Mouse (Mus musculus) myocyte (in vitro differentiated cells): Measurements from ENCODE around the gene Mdp1.

Experiments
- CEBPB ChIP-seq: IDR thresholded peaks from 2 replicates; pipeline ENCODE4 v1.6.1; 2011; ENCODE audit warnings: mild to moderate bottlenecking, moderate library complexity; ENCODE audit not compliant: poor library complexity, insufficient read depth, severe bottlenecking
- E2F4 ChIP-seq: IDR thresholded peaks from one replicate; pipeline ENCODE4 v1.6.1; 2011; ENCODE audit warnings: mild to moderate bottlenecking, control low read depth, moderate library complexity; ENCODE audit not compliant: insufficient read depth
- MAX ChIP-seq: IDR thresholded peaks from one replicate; pipeline ENCODE4 v1.6.1; 2011; ENCODE audit warnings: low read depth, mild to moderate bottlenecking, control low read depth
- POLR2A ChIP-seq: IDR thresholded peaks from one replicate; pipeline ENCODE4 v1.6.1; 2011; ENCODE audit warnings: low read depth, mild to moderate bottlenecking, control low read depth, moderate library complexity; ENCODE audit not compliant: insufficient read length
- POLR2AphosphoS2 ChIP-seq: IDR thresholded peaks from one replicate; pipeline ENCODE4 v1.6.1; 2011; ENCODE audit warnings: low read depth, control low read depth; ENCODE audit not compliant: insufficient read length
- REST ChIP-seq: IDR thresholded peaks from one replicate; pipeline ENCODE4 v1.6.1; 2011; ENCODE audit warnings: mild to moderate bottlenecking, control low read depth, moderate library complexity; ENCODE audit not compliant: insufficient read depth, insufficient read length
- SRF ChIP-seq: IDR thresholded peaks from one replicate; pipeline ENCODE4 v1.6.1; 2011; ENCODE audit warnings: low read depth; ENCODE audit not compliant: control insufficient read depth, insufficient read length
- TCF3 ChIP-seq: IDR thresholded peaks from one replicate; pipeline ENCODE4 v1.6.1; 2011; ENCODE audit warnings: low read depth, control low read depth; ENCODE audit not compliant: insufficient read length

DNA sequence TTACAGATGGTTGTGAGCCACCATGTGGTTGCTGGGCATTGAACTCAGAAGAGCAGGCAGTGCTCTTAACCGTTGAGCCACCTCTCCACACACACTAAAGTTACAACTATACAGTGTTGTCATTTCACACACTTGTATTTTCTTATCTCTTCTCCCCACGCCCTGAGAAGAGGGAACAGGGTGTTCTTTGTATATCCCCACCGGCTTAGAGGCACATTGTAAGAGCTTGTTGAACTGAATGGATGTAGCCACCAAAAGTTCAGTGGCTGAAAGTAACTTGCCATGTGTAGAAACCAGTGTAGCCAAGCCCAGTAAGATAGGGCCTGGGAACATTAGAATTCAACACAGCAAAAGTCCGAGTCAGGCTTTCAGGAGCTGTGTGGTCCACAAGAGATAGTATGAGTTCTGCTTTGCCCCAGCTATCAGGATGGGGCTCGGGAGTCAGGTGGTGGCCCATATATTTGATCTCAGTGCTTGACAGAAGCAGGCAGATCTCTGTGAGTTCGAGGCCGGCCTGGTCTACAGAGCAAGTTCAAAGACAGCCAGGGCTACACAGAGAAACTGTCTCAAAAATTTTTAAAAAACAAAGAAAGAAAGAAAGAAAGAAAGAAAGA, 45.6 kb downstream of the Mdp1 start:
- TF ChIP-seq REST (no peak), E2F4 (no peak), POLR2A (no peak), MAX (no peak), POLR2AphosphoS2 (no peak), TCF3 (no peak), CEBPB (no peak), SRF (no peak)
